Mouse (Mus musculus): ENCODE data around the gene Rps6kb2.

Rps6kb2 gene

GRCm38 (mm10) chr19:4119716-4120487 is 43.3 kb downstream of the Rps6kb2 start:
- no peak for DNase-seq (ENCODE audit: extremely low spot score)

GRCm38 (mm10) chr19:4118350-4118749 is 44.8 kb downstream of the Rps6kb2 start:
- no peak for DNase-seq (ENCODE audit: extremely low spot score)

GRCm38 (mm10) chr19:4117006-4117405 is 46.1 kb downstream of the Rps6kb2 start:
- DNase-seq (ENCODE audit: extremely low spot score): no peak

- DNase-seq (ENCODE audit: extremely low spot score): no peak
Observed at GRCm38 (mm10) chr19:4115816-4116215, 47.3 kb downstream of the Rps6kb2 start.

GRCm38 (mm10) chr19:4115144-4115543 is 48.0 kb downstream of the Rps6kb2 start:
- no peak for DNase-seq (ENCODE audit: extremely low spot score)

- no peak for DNase-seq (ENCODE audit: extremely low spot score)
Observed at GRCm38 (mm10) chr19:4114551-4114950, 48.6 kb downstream of the Rps6kb2 start.

GRCm38 (mm10) chr19:4113806-4114230 is 49.3 kb downstream of the Rps6kb2 start:
- DNase-seq (ENCODE audit: extremely low spot score): no peak

GRCm38 (mm10) chr19:4113186-4113805 is 49.9 kb downstream of the Rps6kb2 start:
- DNase-seq (ENCODE audit: extremely low spot score): no peak

GRCm38 (mm10) chr19:4112063-4112960 is 50.8 kb downstream of the Rps6kb2 start:
- no peak for DNase-seq (ENCODE audit: extremely low spot score)

GRCm38 (mm10) chr19:4108535-4108934 is 54.6 kb downstream of the Rps6kb2 start:
- no peak for DNase-seq (ENCODE audit: extremely low spot score)

GRCm38 (mm10) chr19:4106654-4107053 is 56.5 kb downstream of the Rps6kb2 start:
- no peak for DNase-seq (ENCODE audit: extremely low spot score)

- no peak for DNase-seq (ENCODE audit: extremely low spot score)
Observed at GRCm38 (mm10) chr19:4104675-4105194, 58.4 kb downstream of the Rps6kb2 start.

Measured in embryo, embryonic 9.5 days (tissue).